Mouse (Mus musculus): ENCODE measurements around the gene Gm4567. TPM values are rescaled to one million over a fixed set of nuclear protein-coding genes. Genes with fewer than 3 reads are reported as not detected.
"Not testable (repeated sequence)": the region's sequence is repeated elsewhere in the genome, so short reads cannot be mapped to it uniquely, and the experiment has no call there.

Gm4567 gene
- polyA plus RNA-seq (2011; ENCODE audit: insufficient read length, low read depth, missing spikeins), result not detected in 2 replicates

DNA sequence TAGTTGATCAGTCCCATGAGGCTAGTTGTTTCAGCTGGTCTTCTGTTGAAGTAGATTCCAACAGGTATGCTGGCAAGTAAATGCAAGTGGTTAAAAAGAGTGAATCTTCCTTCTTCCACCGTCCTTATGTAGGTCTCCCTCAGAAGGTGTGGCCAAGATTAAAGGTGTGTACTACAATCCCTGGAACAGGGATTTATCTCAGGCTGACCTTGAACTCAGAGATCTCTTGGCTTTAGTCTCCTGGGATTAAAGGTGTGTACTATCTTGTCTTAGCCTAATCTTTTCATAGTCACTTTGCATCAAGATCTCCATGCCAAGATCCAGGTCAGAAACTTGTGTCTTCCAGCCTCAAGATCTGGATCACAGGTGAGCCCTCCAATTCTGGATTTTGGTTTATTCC lies at the start of gene Gm4567:
Gene Gm4567 (minus strand): TSS at position 101 of the 400 bp plus-strand sequence.
- H3K4me3 ChIP-seq (ENCODE audit: insufficient read depth, low read length); H3K27ac ChIP-seq (ENCODE audit: insufficient read depth, low read length); H3K4me1 ChIP-seq (ENCODE audit: control insufficient read depth, insufficient read depth, low read length): not testable (repeated sequence)

DNA sequence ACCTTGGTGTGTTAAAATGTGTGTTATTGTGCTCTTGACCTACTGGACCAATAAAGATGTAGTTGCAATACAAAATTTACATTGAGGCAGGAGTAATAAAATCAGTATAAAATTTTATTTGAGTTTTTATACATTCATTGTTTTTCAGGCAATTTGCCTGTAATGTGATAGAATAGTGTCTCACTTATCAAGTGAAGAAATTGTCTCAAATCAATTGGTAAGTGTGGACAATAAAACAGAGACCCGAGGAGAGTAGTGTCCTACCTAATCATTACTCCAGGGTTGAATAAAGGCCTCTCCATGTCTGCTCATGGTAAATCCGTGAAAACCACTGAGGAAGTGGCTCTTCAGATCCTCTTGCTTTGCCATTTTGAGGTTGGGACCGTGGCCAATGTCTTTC lies 41.9 kb upstream of the Gm4567 start, which contains the start of gene Vmn1r157:
Gene Vmn1r157 (plus strand): TSS at position 301 of the 400 bp plus-strand sequence.
- not testable (repeated sequence) for H3K4me3 ChIP-seq (ENCODE audit: insufficient read depth, low read length); H3K4me1 ChIP-seq (ENCODE audit: control insufficient read depth, insufficient read depth, low read length); H3K27ac ChIP-seq (ENCODE audit: insufficient read depth, low read length)

DNA sequence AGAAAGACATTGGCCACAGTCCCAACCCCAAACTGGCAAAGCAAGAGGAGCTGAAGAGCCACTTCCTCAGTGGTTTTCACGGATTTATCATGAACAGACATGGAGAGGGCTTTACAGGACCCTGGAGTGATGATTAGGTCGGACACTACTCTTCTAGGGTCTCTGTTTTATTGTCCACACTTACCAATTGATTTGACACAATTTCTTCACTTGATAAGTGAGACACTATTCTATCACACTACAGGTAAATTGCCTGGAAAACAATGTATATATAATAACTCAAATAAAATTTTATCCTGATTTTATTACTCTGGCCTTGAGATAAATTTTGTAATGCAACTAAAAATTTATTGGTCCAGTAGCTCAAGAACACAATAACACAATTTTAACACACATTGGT lies 27.3 kb downstream of the Gm4567 start, which contains the start of gene Gm8693:
Gene Gm8693 (minus strand): TSS at position 101 of the 400 bp plus-strand sequence.
- not testable (repeated sequence) for H3K4me3 ChIP-seq (ENCODE audit: insufficient read depth, low read length); H3K4me1 ChIP-seq (ENCODE audit: control insufficient read depth, insufficient read depth, low read length); H3K27ac ChIP-seq (ENCODE audit: insufficient read depth, low read length)

Other genes with a start within 250 kb of the Gm4567 start
- gene Vmn1r151, start 220.0 kb downstream of the Gm4567 start, polyA plus RNA-seq (2011; ENCODE audit: insufficient read length, low read depth, missing spikeins), result not detected in 2 replicates
- not detected in 2 replicates for gene Vmn1r152, start 196.7 kb downstream of the Gm4567 start, polyA plus RNA-seq (2011; ENCODE audit: insufficient read length, low read depth, missing spikeins)
- not detected in 2 replicates for gene Gm8677, start 184.8 kb downstream of the Gm4567 start, polyA plus RNA-seq (2011; ENCODE audit: insufficient read length, low read depth, missing spikeins)
- gene Gm4201, start 154.4 kb downstream of the Gm4567 start, polyA plus RNA-seq (2011; ENCODE audit: insufficient read length, low read depth, missing spikeins), result not detected in 2 replicates
- not detected in 2 replicates for gene Gm4565, start 131.6 kb downstream of the Gm4567 start, polyA plus RNA-seq (2011; ENCODE audit: insufficient read length, low read depth, missing spikeins)
- not detected in 2 replicates for gene Vmn1r155, start 61.7 kb downstream of the Gm4567 start, polyA plus RNA-seq (2011; ENCODE audit: insufficient read length, low read depth, missing spikeins)
- gene Gm8693, start 27.4 kb downstream of the Gm4567 start, polyA plus RNA-seq (2011; ENCODE audit: insufficient read length, low read depth, missing spikeins), result not detected in 2 replicates
- not detected in 2 replicates for gene Vmn1r157, start 42.0 kb upstream of the Gm4567 start, polyA plus RNA-seq (2011; ENCODE audit: insufficient read length, low read depth, missing spikeins)
- not detected in 2 replicates for gene Vmn1r158, start 71.1 kb upstream of the Gm4567 start, polyA plus RNA-seq (2011; ENCODE audit: insufficient read length, low read depth, missing spikeins)
- gene Vmn1r159, start 123.9 kb upstream of the Gm4567 start, polyA plus RNA-seq (2011; ENCODE audit: insufficient read length, low read depth, missing spikeins), result not detected in 2 replicates
- gene Vmn1r160, start 151.5 kb upstream of the Gm4567 start, polyA plus RNA-seq (2011; ENCODE audit: insufficient read length, low read depth, missing spikeins), result not detected in 2 replicates